ENCODE assay signal across 27 mouse cellular contexts in genomic region chr19:44104393-44104792, GRCm38 (mm10). TPM values are rescaled to one million over a fixed set of nuclear protein-coding genes. Genes with fewer than 3 reads are reported as not detected.
A peak's percentile ranks its signal among the peaks of the same experiment; 100 is the strongest.
DNase-seq lines count a peak whose midpoint lies in the region; ATAC-seq lines count a peak whose summit lies in the region.
"Had no signal": no experiment of that assay in that cellular context is flagged by ENCODE, and none has a peak within 500 bp of the region (broad histone marks: within the 10 kb centered on the region; RNA-seq: fewer than 3 reads in every experiment).

No protein-coding gene starts in this region.

- ATAC-seq in neural tube, embryonic 13.5 days (ENCODE audit: low read depth) = no peak
- ATAC-seq in neural tube, embryonic 15.5 days (ENCODE audit: low FRiP score) = no peak
- peak; percentile 42; the same call in 1 of the 2 replicates for ATAC-seq in granulocyte monocyte progenitor cell, adult 5-6 weeks (replicated peaks; ENCODE audit: poor library complexity, severe bottlenecking)
- peak; percentile 68 for ATAC-seq in monocyte, adult 5-6 weeks (replicated peaks; ENCODE audit: insufficient number of reproducible peaks, low FRiP score, low TSS enrichment, poor library complexity, severe bottlenecking)
- ATAC-seq: forebrain, embryonic 15.5 days; hindbrain, embryonic 16.5 days; Patski had no signal

- H3K4me1 ChIP-seq in neural tube, embryonic 13.5 days (replicated peaks) = peaks cover 31% of the 10 kb centered on the region
- peaks cover 36% of the 10 kb centered on the region for H3K4me1 ChIP-seq in neural tube, embryonic 15.5 days

- peaks cover 23% of the 10 kb centered on the region for H3K36me3 ChIP-seq in neural tube, embryonic 13.5 days
- peaks cover 8% of the 10 kb centered on the region for H3K36me3 ChIP-seq in neural tube, embryonic 15.5 days

- H3K27me3 ChIP-seq in neural tube, embryonic 13.5 days = no peaks in the 10 kb centered on the region
- H3K27me3 ChIP-seq in neural tube, embryonic 15.5 days (replicated peaks) = no peaks in the 10 kb centered on the region
- H3K27me3 ChIP-seq: embryonic facial prominence, embryonic 13.5 days; forebrain, embryonic 12.5 days; forebrain, embryonic 15.5 days; heart, embryonic 15.5 days; hindbrain, embryonic 13.5 days; Patski had no signal

- H3K9ac ChIP-seq in neural tube, embryonic 13.5 days = 0 out of 2 replicates have a peak overlapping the region, but pooled peaks have one; percentile 22
- H3K9ac ChIP-seq in neural tube, embryonic 15.5 days (replicated peaks) = no peak overlapping the region
- H3K9ac ChIP-seq: embryonic facial prominence, embryonic 13.5 days; forebrain, embryonic 12.5 days; forebrain, embryonic 15.5 days; heart, embryonic 15.5 days; hindbrain, embryonic 13.5 days had no signal

- no peak for DNase-seq in cerebellum, postnatal 25 days
- DNase-seq in cerebellum, postnatal 36 days = no peak
- DNase-seq in testis, postnatal 14 days (ENCODE audit: low spot score) = no peak
- DNase-seq: adrenal gland, postnatal 10 days; adrenal gland, postnatal 36 days; cerebellum, adult 18-20 months; cerebellum, adult 9-10 months; cerebellum, postnatal 14 days; embryo, embryonic 11 days; gastrocnemius, postnatal 25 days; heart, postnatal 10 days; heart, postnatal 36 days had no signal

- H3K27ac ChIP-seq in neural tube, embryonic 13.5 days (replicated peaks) = no peak overlapping the region
- no peak overlapping the region for H3K27ac ChIP-seq in neural tube, embryonic 15.5 days (replicated peaks)
- H3K27ac ChIP-seq: embryonic facial prominence, embryonic 10.5 days; embryonic facial prominence, embryonic 13.5 days; forebrain, embryonic 12.5 days; forebrain, embryonic 15.5 days; heart, embryonic 15.5 days; hindbrain, embryonic 10.5 days; hindbrain, embryonic 13.5 days had no signal

- no peak overlapping the region for H3K4me3 ChIP-seq in neural tube, embryonic 13.5 days
- H3K4me3 ChIP-seq in neural tube, embryonic 15.5 days (replicated peaks) = no peak overlapping the region
- H3K4me3 ChIP-seq: embryonic facial prominence, embryonic 10.5 days; embryonic facial prominence, embryonic 13.5 days; erythroblast, embryonic 14.5 days; forebrain, embryonic 12.5 days; forebrain, embryonic 15.5 days; heart, embryonic 15.5 days; hindbrain, embryonic 10.5 days; hindbrain, embryonic 13.5 days had no signal

- 90% methylated on average over 1 of the region's 1 CpGs for WGBS in neural tube, embryonic 13.5 days
- 96% methylated on average over 1 of the region's 1 CpGs for WGBS in neural tube, embryonic 15.5 days

- no peaks in the 10 kb centered on the region for H3K9me3 ChIP-seq in neural tube, embryonic 13.5 days
- no peaks in the 10 kb centered on the region for H3K9me3 ChIP-seq in neural tube, embryonic 15.5 days (replicated peaks)
- H3K9me3 ChIP-seq: embryonic facial prominence, embryonic 10.5 days; embryonic facial prominence, embryonic 13.5 days; forebrain, embryonic 12.5 days; forebrain, embryonic 15.5 days; heart, embryonic 15.5 days; hindbrain, embryonic 10.5 days; hindbrain, embryonic 13.5 days had no signal

- H3K4me2 ChIP-seq in neural tube, embryonic 13.5 days = no peak overlapping the region
- no peak overlapping the region for H3K4me2 ChIP-seq in neural tube, embryonic 15.5 days
- H3K4me2 ChIP-seq: embryonic facial prominence, embryonic 13.5 days; forebrain, embryonic 12.5 days; forebrain, embryonic 15.5 days; heart, embryonic 11.5 days; heart, embryonic 15.5 days; hindbrain, embryonic 13.5 days had no signal

RNA-seq across cellular contexts. Expression of gene Chuk, which starts 2.9 kb away (rescaled TPM):
- 58.5 and 61.2 TPM in 2 replicates for polyA plus RNA-seq in neural tube, embryonic 13.5 days (2015; fragmentation: Nextera tagmentation; extraction: Ambion mirVana)
- 55.8 and 62.6 TPM in 2 replicates for polyA plus RNA-seq in neural tube, embryonic 15.5 days (2015; fragmentation: Nextera tagmentation; extraction: Ambion mirVana)
- total RNA-seq in granulocyte monocyte progenitor cell, adult 5-6 weeks (2014; fragmentation: Nextera tagmentation) = 45.7 and 60.9 TPM in 2 replicates
- 69.8 and 71.6 TPM in 2 replicates for total RNA-seq in granulocyte monocyte progenitor cell, adult 5-6 weeks (2017)
- 156 to 180 TPM (median 161 TPM) in 3 replicates for total RNA-seq in monocyte, adult 5-6 weeks (2017)

RNA-seq across cellular contexts. Expression of gene Cwf19l1, which starts 31.3 kb away (rescaled TPM):
- 29.8 and 36.7 TPM in 2 replicates for polyA plus RNA-seq in neural tube, embryonic 13.5 days (2015; fragmentation: Nextera tagmentation; extraction: Ambion mirVana)
- polyA plus RNA-seq in neural tube, embryonic 15.5 days (2015; fragmentation: Nextera tagmentation; extraction: Ambion mirVana) = 29.8 and 31.1 TPM in 2 replicates
- 27.7 and 44.9 TPM in 2 replicates for total RNA-seq in granulocyte monocyte progenitor cell, adult 5-6 weeks (2014; fragmentation: Nextera tagmentation)
- total RNA-seq in granulocyte monocyte progenitor cell, adult 5-6 weeks (2017) = 19.3 and 26.3 TPM in 2 replicates
- total RNA-seq in monocyte, adult 5-6 weeks (2017) = 9.8 to 16.1 TPM (median 13.7 TPM) in 3 replicates

RNA-seq across cellular contexts. Expression of gene Erlin1, which starts 34.8 kb away (rescaled TPM):
- polyA plus RNA-seq in neural tube, embryonic 13.5 days (2015; fragmentation: Nextera tagmentation; extraction: Ambion mirVana) = 20.2 and 20.4 TPM in 2 replicates
- polyA plus RNA-seq in neural tube, embryonic 15.5 days (2015; fragmentation: Nextera tagmentation; extraction: Ambion mirVana) = 20.2 and 22.8 TPM in 2 replicates
- total RNA-seq in granulocyte monocyte progenitor cell, adult 5-6 weeks (2014; fragmentation: Nextera tagmentation) = 73.4 and 78.4 TPM in 2 replicates
- total RNA-seq in granulocyte monocyte progenitor cell, adult 5-6 weeks (2017) = 51.1 and 56.5 TPM in 2 replicates
- 25.4 to 41.4 TPM (median 25.8 TPM) in 3 replicates for total RNA-seq in monocyte, adult 5-6 weeks (2017)

RNA-seq across cellular contexts. Expression of gene Bloc1s2, which starts 41.9 kb away (rescaled TPM):
- 168 and 171 TPM in 2 replicates for polyA plus RNA-seq in neural tube, embryonic 13.5 days (2015; fragmentation: Nextera tagmentation; extraction: Ambion mirVana)
- polyA plus RNA-seq in neural tube, embryonic 15.5 days (2015; fragmentation: Nextera tagmentation; extraction: Ambion mirVana) = 158 and 169 TPM in 2 replicates
- total RNA-seq in granulocyte monocyte progenitor cell, adult 5-6 weeks (2014; fragmentation: Nextera tagmentation) = 143 and 186 TPM in 2 replicates
- total RNA-seq in granulocyte monocyte progenitor cell, adult 5-6 weeks (2017) = 70.7 and 91.4 TPM in 2 replicates
- total RNA-seq in monocyte, adult 5-6 weeks (2017) = 80.6 to 110 TPM (median 103 TPM) in 3 replicates

Comparison
In these comparisons a context has a peak if more than half of its experiments do, and no peak if none do; other contexts are left out.
1. ATAC-seq: peak in granulocyte monocyte progenitor cell, adult 5-6 weeks (single experiment) and monocyte, adult 5-6 weeks (single experiment); none in neural tube, embryonic 13.5 days (single experiment) and neural tube, embryonic 15.5 days (single experiment).